Mouse (Mus musculus) stomach, embryonic 15.5 days (tissue): ENCODE results near the gene Zeb2. TPM values are rescaled to one million over a fixed set of nuclear protein-coding genes. Genes with fewer than 3 reads are reported as not detected.

Experiments used
- ATAC-seq: fragments of 200-750 bp; cut with Nextera tagmentation; 2 replicates; pipeline ENCODE4 v1.8.0; 2017; ENCODE audit warnings: low read depth, moderate number of reproducible peaks, moderate TSS enrichment; ENCODE audit not compliant: insufficient read depth, low FRiP score
- H3K27ac ChIP-seq: fragments of 300-500 bp; sonication (generic); 2 replicates; pipeline ENCODE4 v1.5.1; 2015; ENCODE audit warnings: mild to moderate bottlenecking, inconsistent platforms
- H3K27me3 ChIP-seq: fragments of 300-500 bp; sonication (generic); replicated peaks from 2 replicates; pipeline ENCODE4 v1.6.1; 2015; ENCODE audit warnings: inconsistent platforms
- H3K36me3 ChIP-seq: fragments of 300-500 bp; sonication (generic); 2 replicates; pipeline ENCODE4 v1.6.1; 2015; ENCODE audit warnings: inconsistent platforms
- H3K4me1 ChIP-seq: fragments of 300-500 bp; sonication (generic); 2 replicates; pipeline ENCODE4 v1.6.1; 2015; ENCODE audit warnings: inconsistent platforms
- H3K4me2 ChIP-seq: fragments of 300-500 bp; sonication (generic); 2 replicates; pipeline ENCODE4 v1.6.1; 2015; ENCODE audit warnings: mild to moderate bottlenecking, inconsistent platforms
- H3K4me3 ChIP-seq: fragments of 300-500 bp; sonication (generic); replicated peaks from 2 replicates; pipeline ENCODE4 v1.5.1; 2015; ENCODE audit warnings: inconsistent platforms
- H3K9ac ChIP-seq: fragments of 300-500 bp; sonication (generic); 2 replicates; pipeline ENCODE4 v1.6.1; 2015; ENCODE audit warnings: inconsistent platforms
- H3K9me3 ChIP-seq: fragments of 300-500 bp; sonication (generic); 2 replicates; pipeline ENCODE4 v1.6.1; 2016; ENCODE audit warnings: inconsistent platforms
- WGBS: fragments of 180-500 bp; shearing (Covaris S2); methylation state at CpG from one replicate; pipeline ENCODE4 v1.1.7; 2015; 5-methylcytosine and 5-hydroxymethylcytosine counted together
- polyA plus RNA-seq: library from polyadenylated mRNA; unstranded; fragments of >200 nt; fragmentation: Nextera tagmentation; extraction: Ambion mirVana; gene quantifications from 2 replicates; pipeline ENCODE4 v1.2.1, GENCODE M21; 2015

Gene Zeb2
- polyA plus RNA-seq, 1 experiment from 2014 or later, result 46.5 TPM

DNA sequence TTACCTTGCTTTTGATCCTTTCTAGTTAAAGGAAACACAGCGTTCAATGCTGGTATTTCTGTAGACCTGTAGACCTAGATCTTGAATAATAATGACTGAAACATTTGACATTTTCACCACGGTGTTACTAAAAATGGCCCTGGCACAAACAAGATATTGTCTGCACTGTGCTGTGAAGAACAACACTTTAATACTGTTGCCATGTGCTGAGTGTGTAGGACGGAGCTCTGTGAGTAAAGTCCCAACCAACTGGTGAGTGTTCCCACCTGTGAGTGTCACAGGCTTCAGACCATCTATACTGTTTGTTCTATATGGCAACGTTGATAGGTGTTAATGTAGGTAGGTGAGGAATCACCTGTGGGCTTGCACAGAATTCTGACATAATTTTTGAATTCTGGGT is 8.0 kb upstream of the Zeb2 start:
- Histone ChIP-seq H3K27ac (no peak overlapping the region), H3K9ac (no peak overlapping the region), H3K27me3 (no peaks in the 10 kb centered on the region), H3K9me3 (no peaks in the 10 kb centered on the region), H3K4me2 (no peak overlapping the region), H3K4me1 (no peaks in the 10 kb centered on the region), H3K36me3 (no peaks in the 10 kb centered on the region), H3K4me3 (no peak overlapping the region)
- no peak for ATAC-seq
- 55% methylated on average over 4 of the region's 4 CpGs for WGBS

DNA sequence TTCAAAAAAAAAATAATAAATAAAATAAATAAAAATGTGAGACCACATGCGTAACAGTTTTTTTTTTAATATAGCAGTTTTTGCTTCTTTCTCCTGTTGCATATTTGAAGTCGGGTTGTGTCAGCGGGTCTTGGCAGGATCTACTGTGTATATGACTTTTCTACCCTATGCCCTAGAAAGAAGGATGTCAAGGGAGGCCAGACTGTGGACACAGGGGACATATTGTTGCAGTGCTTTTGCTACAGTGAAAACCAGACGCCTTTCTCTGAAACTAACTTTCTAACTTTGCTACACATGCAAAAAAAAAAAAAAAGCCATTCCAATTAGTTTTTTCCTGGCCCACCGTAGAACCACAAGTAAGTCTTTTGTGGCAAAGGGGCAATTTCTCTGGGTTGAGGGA is 6.3 kb upstream of the Zeb2 start:
- Histone ChIP-seq H3K27me3 (no peaks in the 10 kb centered on the region), H3K4me3 (no peak overlapping the region), H3K27ac (no peak overlapping the region), H3K9ac (no peak overlapping the region), H3K4me1 (no peaks in the 10 kb centered on the region), H3K36me3 (no peaks in the 10 kb centered on the region), H3K9me3 (no peaks in the 10 kb centered on the region), H3K4me2 (no peak overlapping the region)
- ATAC-seq, result no peak
- 76% methylated on average over 5 of the region's 5 CpGs for WGBS

DNA sequence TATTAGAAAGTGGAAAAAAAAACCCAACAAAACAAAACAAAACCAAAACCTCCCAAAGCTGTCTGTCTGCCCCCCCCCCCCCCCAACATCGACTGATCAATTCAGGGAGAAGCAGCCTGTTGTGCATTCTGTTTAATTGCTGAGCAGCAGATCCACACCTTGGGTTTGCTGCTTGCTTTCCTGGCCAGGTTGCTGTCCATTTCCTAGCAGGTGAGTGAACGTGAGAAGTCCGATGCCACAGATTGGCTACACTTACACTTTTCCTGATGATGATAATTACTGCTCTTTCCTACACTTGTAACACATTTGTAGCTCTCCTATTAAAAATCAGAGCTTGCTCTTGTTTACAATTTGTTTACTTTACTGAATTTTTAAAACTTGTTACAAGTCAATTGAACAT is 926 bp upstream of the Zeb2 start:
- Histone ChIP-seq H3K36me3 (no peaks in the 10 kb centered on the region), H3K9me3 (no peaks in the 10 kb centered on the region), H3K27ac (no peak overlapping the region), H3K4me1 (no peaks in the 10 kb centered on the region), H3K4me2 (peak overlapping the region; percentile 27; the same call in 1 of the 2 replicates), H3K9ac (no peak overlapping the region), H3K4me3 (no peak overlapping the region), H3K27me3 (0 out of 2 replicates have a peak, but pooled peaks cover 3% of the 10 kb centered on the region)
- ATAC-seq, result no peak
- 54% methylated on average over 3 of the region's 3 CpGs for WGBS

DNA sequence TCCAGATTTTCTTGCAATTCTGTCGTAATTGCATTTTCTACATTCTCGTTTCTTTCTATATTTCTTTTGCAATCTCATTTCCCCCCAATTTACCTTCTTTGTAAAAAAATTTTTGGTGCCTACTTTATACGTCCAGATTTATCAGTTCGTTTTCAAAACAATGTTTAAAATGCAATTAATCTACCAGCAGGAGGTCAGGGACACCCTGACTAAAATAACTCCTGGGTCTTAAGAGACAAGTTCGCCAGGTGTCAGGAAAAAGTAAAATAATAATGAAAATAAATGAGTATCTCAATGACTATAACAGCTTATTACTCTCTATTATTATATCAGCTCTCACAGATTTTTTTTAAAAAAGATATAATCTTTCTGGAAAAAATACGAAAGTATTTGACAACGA is 397 bp upstream of the Zeb2 start:
- H3K4me1 ChIP-seq, result no peaks in the 10 kb centered on the region
- no peak for ATAC-seq
- peak overlapping the region; percentile 55 for H3K4me3 ChIP-seq
- H3K36me3 ChIP-seq, result no peaks in the 10 kb centered on the region
- 0 out of 2 replicates have a peak, but pooled peaks cover 3% of the 10 kb centered on the region for H3K27me3 ChIP-seq
- H3K9me3 ChIP-seq, result no peaks in the 10 kb centered on the region
- WGBS, result 29% methylated on average over 7 of the region's 7 CpGs
- peak overlapping the region; percentile 78 for H3K4me2 ChIP-seq
- H3K27ac ChIP-seq, result peak overlapping the region; percentile 90
- no peak overlapping the region; the same call in 1 of the 2 replicates for H3K9ac ChIP-seq

DNA sequence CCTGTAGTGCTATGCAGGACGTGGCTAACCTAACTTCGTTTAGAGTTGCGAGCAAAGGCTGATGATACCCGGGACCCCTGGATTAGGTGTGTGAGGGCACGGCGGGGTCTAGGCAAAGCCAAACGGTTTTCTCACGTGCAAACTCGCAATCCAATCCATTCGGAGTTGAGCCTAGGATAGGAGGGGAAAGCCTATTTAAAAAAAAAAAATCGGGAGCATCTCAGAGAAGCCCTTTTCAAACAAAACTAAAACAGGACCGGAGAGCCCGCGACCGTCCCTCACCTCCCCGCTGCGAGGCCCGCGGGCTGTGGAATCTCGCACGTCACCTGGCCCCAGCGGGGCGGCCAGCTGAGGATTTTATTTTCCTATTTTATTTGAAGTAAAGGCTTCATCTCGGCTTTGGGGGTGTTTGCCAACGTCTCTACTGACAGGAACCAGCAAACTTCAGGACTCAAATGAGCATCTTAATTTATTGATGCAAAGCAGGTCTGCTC is 617 bp downstream of the Zeb2 start:
- Histone ChIP-seq H3K9me3 (no peaks in the 10 kb centered on the region), H3K27ac (peak overlapping the region; percentile 90), H3K4me3 (peak overlapping the region; percentile 55), H3K9ac (peak overlapping the region; percentile 44; the same call in 1 of the 2 replicates), H3K36me3 (no peaks in the 10 kb centered on the region), H3K4me1 (no peaks in the 10 kb centered on the region), H3K27me3 (0 out of 2 replicates have a peak, but pooled peaks cover 3% of the 10 kb centered on the region), H3K4me2 (peak overlapping the region; percentile 78)
- no peak for ATAC-seq
- under 1% methylated on average over 25 of the region's 25 CpGs for WGBS

DNA sequence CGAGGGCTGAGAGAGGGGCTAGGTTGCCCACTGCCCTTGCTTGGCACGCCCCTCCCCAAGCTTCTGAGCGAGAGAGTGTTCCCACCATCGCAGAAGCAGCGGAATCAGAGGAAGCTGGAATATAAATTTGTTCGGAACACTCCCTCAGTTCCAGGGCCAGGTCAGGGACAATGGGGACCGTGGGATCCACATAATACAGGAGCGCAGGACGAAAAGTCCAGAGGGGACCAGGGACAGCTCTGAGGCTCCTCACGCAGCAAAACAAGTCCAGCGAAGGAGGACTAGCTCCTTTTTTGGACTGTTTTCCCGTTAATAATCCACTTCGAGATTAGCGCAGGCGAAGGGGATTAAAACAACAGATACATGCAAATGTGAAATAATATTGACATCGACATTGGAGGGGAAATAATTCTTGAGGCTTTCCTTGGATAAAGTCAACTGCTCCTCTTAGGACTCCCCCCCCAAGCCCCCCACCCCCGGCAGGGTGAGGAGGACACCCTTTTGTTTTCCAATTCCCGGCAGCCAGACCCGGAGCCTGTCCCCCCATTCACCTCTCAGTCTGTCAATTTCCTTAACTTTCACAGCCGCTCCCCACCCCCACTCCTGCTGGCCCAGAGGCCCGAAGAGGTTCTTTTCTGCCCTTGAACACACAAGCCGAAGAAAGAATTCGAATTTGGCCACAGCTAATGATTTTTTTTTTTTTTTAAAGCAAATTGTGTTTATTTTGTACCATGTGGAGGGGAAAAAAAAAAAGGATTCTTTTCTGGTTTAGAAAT is 1.3 kb downstream of the Zeb2 start:
- H3K4me2 ChIP-seq, result peak overlapping the region; percentile 78
- H3K4me1 ChIP-seq, result no peaks in the 10 kb centered on the region
- no peaks in the 10 kb centered on the region for H3K9me3 ChIP-seq
- ATAC-seq, result no peak
- WGBS, result 3% methylated on average over 22 of the region's 23 CpGs
- peak overlapping the region; percentile 55 for H3K4me3 ChIP-seq
- H3K36me3 ChIP-seq, result no peaks in the 10 kb centered on the region
- H3K9ac ChIP-seq, result 0 out of 2 replicates have a peak overlapping the region, but pooled peaks have one; percentile 6
- 0 out of 2 replicates have a peak, but pooled peaks cover 3% of the 10 kb centered on the region for H3K27me3 ChIP-seq
- H3K27ac ChIP-seq, result peak overlapping the region; percentile 90

DNA sequence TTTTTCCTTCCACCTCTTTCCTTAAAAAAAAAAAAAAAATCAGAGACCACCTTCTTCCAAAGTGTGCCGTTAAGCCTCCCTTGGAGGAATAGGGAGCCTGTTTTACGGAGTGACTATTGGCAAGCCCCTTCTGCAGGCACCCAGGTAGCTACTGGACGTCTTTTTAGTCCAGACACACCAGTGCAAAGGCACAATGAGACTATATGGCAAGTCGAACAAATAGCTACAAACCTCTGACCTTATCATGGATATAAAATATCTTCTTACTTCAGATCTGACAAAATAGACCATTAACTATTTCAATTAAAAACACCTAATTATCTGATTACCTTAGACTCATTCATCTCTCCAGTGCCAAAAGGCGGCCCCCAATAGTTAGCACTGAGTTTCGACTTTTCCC is 2.0 kb downstream of the Zeb2 start:
- 23% methylated on average over 6 of the region's 6 CpGs for WGBS
- Histone ChIP-seq H3K9ac (no peak overlapping the region), H3K4me1 (no peaks in the 10 kb centered on the region), H3K27me3 (0 out of 2 replicates have a peak, but pooled peaks cover 3% of the 10 kb centered on the region), H3K4me2 (peak overlapping the region; percentile 78), H3K9me3 (no peaks in the 10 kb centered on the region), H3K36me3 (no peaks in the 10 kb centered on the region), H3K4me3 (peak overlapping the region; percentile 55; the same call in 1 of the 2 replicates), H3K27ac (peak overlapping the region; percentile 90; the same call in 1 of the 2 replicates)
- ATAC-seq, result no peak

DNA sequence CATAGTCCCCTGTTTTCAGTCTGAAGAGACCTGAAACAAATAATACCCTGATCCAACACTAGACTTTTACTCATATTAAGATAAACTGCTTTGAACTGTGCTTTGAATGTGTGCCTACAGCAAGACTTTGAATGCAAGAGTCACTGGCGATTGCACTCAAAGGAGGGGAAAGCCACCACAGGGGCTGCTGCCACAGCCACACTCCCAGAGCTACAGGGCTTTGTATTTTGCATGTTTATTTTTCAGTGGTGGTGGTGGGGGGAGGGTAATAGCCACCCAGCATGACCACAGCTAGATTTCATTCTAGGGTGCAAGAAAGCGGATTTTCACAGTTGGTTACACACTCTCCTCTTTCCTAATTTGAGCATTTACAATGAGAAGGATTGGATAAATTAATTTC is 2.6 kb downstream of the Zeb2 start:
- Histone ChIP-seq H3K27ac (peak overlapping the region; percentile 46), H3K9ac (no peak overlapping the region), H3K27me3 (0 out of 2 replicates have a peak, but pooled peaks cover 3% of the 10 kb centered on the region), H3K4me2 (peak overlapping the region; percentile 22; the same call in 1 of the 2 replicates), H3K4me3 (no peak overlapping the region), H3K9me3 (no peaks in the 10 kb centered on the region), H3K4me1 (no peaks in the 10 kb centered on the region), H3K36me3 (no peaks in the 10 kb centered on the region)
- no peak for ATAC-seq
- WGBS, result 34% methylated on average over 2 of the region's 2 CpGs

DNA sequence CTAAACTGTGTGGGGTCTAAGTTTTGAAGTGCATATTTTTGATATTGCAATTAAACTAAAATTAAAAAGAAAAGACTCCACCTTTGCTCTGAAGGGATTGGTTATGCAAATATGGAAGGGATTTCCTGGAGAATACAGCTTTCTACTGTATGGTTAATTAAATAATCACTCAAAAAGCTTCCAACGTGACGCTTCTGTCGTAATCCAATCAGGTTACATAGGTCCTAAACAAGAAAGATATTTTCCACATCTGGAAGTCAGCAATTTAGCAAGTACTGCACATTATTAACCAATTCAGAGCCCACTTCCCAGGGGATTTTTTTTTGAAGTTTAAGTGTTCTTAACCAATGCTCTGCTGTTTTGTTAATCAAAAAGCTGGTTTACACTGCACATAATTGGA is 3.3 kb downstream of the Zeb2 start:
- WGBS, result 28% methylated on average over 3 of the region's 3 CpGs
- Histone ChIP-seq H3K4me2 (peak overlapping the region; percentile 44), H3K36me3 (no peaks in the 10 kb centered on the region), H3K9me3 (no peaks in the 10 kb centered on the region), H3K4me3 (no peak overlapping the region), H3K27ac (0 out of 2 replicates have a peak overlapping the region, but pooled peaks have one; percentile 68), H3K9ac (no peak overlapping the region), H3K27me3 (0 out of 2 replicates have a peak, but pooled peaks cover 7% of the 10 kb centered on the region), H3K4me1 (no peaks in the 10 kb centered on the region)
- no peak for ATAC-seq

DNA sequence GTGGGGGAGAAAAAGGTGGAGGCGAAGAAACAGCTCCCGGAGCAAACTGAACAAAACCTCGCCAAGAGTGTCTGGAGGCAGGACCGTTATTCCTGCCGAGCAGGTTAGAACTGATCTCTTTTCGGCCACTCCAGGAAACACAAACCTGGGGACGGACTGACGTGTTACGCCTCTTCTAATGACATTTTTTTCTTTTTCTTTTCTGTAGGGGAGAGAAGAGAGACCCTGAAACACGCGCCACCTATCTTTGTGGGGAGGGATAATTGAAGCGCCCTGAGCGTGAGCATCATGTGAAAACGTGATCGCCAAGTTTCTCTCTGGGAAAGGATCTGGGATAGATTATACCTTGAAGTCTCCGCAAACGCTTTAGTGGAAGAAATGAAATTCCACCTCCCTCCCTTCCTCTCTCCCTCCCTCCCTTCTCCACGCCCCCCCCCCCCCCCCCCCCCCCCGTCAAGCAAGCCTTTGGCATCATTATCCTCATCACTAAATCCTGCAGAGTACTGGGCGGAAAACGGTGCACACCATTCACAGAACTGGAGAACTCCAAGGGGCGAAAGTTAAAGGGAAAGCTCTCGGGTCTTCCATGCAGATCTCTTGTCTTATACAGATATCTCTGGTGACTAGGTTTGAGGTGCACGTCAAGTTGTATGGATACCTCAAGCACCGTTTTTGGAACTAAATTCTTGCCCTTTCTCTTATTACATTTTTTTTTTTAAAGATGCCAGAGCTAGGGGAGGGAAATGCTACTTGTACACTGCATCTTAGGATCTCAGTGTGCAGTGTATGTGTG is 4.1 kb downstream of the Zeb2 start:
- peak overlapping the region; percentile 44 for H3K4me2 ChIP-seq
- H3K27ac ChIP-seq, result peak overlapping the region; percentile 90
- H3K36me3 ChIP-seq, result no peaks in the 10 kb centered on the region
- H3K4me1 ChIP-seq, result no peaks in the 10 kb centered on the region
- H3K27me3 ChIP-seq, result 0 out of 2 replicates have a peak, but pooled peaks cover 7% of the 10 kb centered on the region
- peak overlapping the region; percentile 66 for H3K4me3 ChIP-seq
- no peaks in the 10 kb centered on the region for H3K9me3 ChIP-seq
- 1% methylated on average over 23 of the region's 25 CpGs for WGBS
- H3K9ac ChIP-seq, result peak overlapping the region; percentile 42; the same call in 1 of the 2 replicates
- ATAC-seq, result no peak

DNA sequence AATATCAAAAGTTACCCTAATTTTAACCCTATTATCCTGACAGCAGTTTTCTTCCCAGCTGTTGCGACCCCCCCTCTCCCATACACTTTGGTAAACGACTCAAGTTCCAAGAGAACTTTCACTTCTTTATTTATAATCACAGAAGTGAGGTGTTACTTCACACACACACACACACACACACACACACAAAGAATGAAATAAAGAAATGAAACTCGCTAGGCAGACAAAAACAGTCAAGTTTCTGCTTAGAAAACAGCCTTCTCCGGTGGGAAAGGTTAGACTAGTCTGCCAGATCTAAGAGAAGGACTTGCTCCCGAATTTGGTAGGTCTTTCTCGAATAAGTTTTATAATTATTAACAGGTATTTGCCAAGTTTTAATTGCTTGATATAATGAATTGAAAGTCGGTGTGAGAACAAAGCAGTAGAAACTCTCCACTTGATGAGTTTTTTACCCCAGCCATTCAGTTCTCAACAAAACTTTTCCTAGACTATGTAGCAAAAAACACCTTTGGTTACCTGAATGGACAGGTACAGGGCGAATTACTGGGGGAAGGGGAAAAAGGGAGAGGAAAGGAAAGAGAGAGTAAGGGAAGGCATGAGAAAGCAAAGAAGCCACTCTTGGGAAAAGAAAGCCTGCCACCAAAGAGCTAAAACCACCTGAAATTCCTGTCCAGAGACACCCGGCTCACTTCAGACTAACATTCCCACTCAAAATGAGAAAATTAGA is 5.0 kb downstream of the Zeb2 start:
- Histone ChIP-seq H3K27ac (peak overlapping the region; percentile 90), H3K9ac (peak overlapping the region; percentile 42), H3K4me1 (no peaks in the 10 kb centered on the region), H3K9me3 (no peaks in the 10 kb centered on the region), H3K4me3 (peak overlapping the region; percentile 66), H3K36me3 (no peaks in the 10 kb centered on the region), H3K4me2 (peak overlapping the region; percentile 44), H3K27me3 (0 out of 2 replicates have a peak, but pooled peaks cover 7% of the 10 kb centered on the region)
- 5% methylated on average over 9 of the region's 9 CpGs for WGBS
- ATAC-seq, result no peak
